Mouse (Mus musculus): ENCODE data around the gene Prox2. TPM values are rescaled to one million over a fixed set of nuclear protein-coding genes. Genes with fewer than 3 reads are reported as not detected.

Prox2 gene
- polyA plus RNA-seq, 1 experiment from 2014 or later, result 3.1 TPM

DNA sequence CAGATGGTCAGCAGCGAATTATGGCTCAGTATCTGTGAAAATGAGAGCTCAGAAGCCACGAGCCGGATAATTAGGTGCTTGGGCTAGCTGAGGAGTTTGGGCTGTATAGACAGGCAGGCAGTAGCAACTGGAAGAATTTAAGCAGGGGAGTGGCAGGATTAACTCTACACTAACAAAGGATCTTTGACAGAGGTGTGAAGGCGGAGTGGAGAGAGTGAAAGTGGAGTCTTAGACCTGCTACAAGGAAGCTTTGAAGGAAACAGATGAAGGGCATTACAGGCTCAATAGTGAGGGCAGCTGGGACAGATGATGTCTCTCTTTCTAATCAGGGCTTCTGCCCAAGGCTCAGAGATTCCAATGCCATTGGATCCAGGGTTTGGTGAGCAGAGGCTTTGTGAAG is 1.1 kb downstream of the Prox2 start:
- Histone ChIP-seq H3K4me2 (no peak overlapping the region), H3K9ac (ENCODE audit: low read depth, low read length) (no peak overlapping the region)
- ATAC-seq (replicated peaks; ENCODE audit: insufficient number of reproducible peaks, low FRiP score, low TSS enrichment), result no peak

DNA sequence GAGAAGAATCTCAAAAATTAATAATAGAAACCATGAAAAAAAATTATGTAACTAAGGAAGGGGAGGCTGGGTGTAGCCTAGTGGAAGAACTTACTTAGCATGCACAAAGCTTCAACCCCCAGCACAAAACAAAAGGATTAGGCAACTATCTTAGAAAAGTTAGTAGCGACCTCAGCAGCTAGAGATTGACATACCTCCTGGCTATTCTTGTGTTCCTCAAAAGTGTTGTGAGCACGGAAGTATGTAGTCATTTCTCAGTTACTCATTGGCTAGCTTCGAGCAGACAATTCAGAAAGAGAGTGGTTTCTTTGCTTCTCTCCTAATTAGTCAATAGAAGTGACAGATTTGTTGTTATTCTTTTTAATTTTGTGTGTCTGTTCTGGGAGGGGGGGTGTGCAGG is 1.9 kb downstream of the Prox2 start:
- peaks cover 26% of the 10 kb centered on the region for H3K4me1 ChIP-seq (ENCODE audit: control insufficient read depth, insufficient read depth, low read length)
- WGBS (ENCODE audit: insufficient replicate concordance), result 73% methylated on average over 3 of the region's 3 CpGs
- H3K27me3 ChIP-seq (ENCODE audit: control insufficient read depth, insufficient read depth, low read length), result no peaks in the 10 kb centered on the region
- H3K4me2 ChIP-seq, result no peak overlapping the region
- no peaks in the 10 kb centered on the region for H3K36me3 ChIP-seq (ENCODE audit: control insufficient read depth, insufficient read depth, low read length)
- no peak for ATAC-seq (replicated peaks; ENCODE audit: insufficient number of reproducible peaks, low FRiP score, low TSS enrichment)
- H3K4me3 ChIP-seq (ENCODE audit: low read depth, low read length), result no peak overlapping the region
- H3K27ac ChIP-seq (ENCODE audit: low read depth, low read length), result no peak overlapping the region
- H3K9me3 ChIP-seq (replicated peaks; ENCODE audit: control insufficient read depth, low read length), result no peaks in the 10 kb centered on the region
- H3K9ac ChIP-seq (ENCODE audit: low read depth, low read length), result no peak overlapping the region

More for the DNA sequence above, 1.1 kb downstream of the Prox2 start:
- Histone ChIP-seq H3K4me1 (ENCODE audit: control insufficient read depth, insufficient read depth, low read length) (peaks cover 26% of the 10 kb centered on the region), H3K9me3 (replicated peaks; ENCODE audit: control insufficient read depth, low read length) (no peaks in the 10 kb centered on the region), H3K27ac (ENCODE audit: low read depth, low read length) (no peak overlapping the region), H3K4me3 (ENCODE audit: low read depth, low read length) (no peak overlapping the region), H3K36me3 (ENCODE audit: control insufficient read depth, insufficient read depth, low read length) (no peaks in the 10 kb centered on the region), H3K27me3 (ENCODE audit: control insufficient read depth, insufficient read depth, low read length) (no peaks in the 10 kb centered on the region)
- WGBS (ENCODE audit: insufficient replicate concordance), result 54% methylated on average over 4 of the region's 4 CpGs

DNA sequence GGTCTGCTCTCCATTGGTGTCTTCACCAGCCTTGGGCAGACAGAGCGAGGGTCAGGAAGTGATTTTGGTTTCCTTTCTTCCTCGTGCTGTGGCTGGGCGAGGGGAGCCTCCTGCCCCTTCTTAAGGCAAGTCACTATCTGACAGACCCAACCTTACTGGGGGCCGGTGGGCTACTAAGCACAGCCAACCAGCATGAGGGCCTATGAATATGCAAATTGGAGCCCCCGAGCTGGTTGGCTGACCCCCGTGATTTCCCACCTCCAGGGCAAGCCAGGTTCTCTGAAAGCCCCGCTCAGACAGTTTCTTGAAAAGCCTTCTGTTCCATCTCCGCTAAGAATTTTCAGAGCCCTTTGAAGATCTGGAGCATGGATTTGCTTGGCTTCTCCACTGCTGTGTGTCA is 4.3 kb downstream of the Prox2 start:
- no peaks in the 10 kb centered on the region for H3K36me3 ChIP-seq (ENCODE audit: control insufficient read depth, insufficient read depth, low read length)
- H3K9me3 ChIP-seq (replicated peaks; ENCODE audit: control insufficient read depth, low read length), result no peaks in the 10 kb centered on the region
- H3K4me2 ChIP-seq, result peak overlapping the region; percentile 60
- peak overlapping the region; percentile 59; the same call in 1 of the 2 replicates for H3K9ac ChIP-seq (ENCODE audit: low read depth, low read length)
- peak overlapping the region; percentile 26 for H3K4me3 ChIP-seq (ENCODE audit: low read depth, low read length)
- H3K27me3 ChIP-seq (ENCODE audit: control insufficient read depth, insufficient read depth, low read length), result no peaks in the 10 kb centered on the region
- H3K27ac ChIP-seq (ENCODE audit: low read depth, low read length), result no peak overlapping the region
- WGBS (ENCODE audit: insufficient replicate concordance), result 2% methylated on average over 8 of the region's 8 CpGs
- no peak for ATAC-seq (replicated peaks; ENCODE audit: insufficient number of reproducible peaks, low FRiP score, low TSS enrichment)
- peaks cover 9% of the 10 kb centered on the region for H3K4me1 ChIP-seq (ENCODE audit: control insufficient read depth, insufficient read depth, low read length)

DNA sequence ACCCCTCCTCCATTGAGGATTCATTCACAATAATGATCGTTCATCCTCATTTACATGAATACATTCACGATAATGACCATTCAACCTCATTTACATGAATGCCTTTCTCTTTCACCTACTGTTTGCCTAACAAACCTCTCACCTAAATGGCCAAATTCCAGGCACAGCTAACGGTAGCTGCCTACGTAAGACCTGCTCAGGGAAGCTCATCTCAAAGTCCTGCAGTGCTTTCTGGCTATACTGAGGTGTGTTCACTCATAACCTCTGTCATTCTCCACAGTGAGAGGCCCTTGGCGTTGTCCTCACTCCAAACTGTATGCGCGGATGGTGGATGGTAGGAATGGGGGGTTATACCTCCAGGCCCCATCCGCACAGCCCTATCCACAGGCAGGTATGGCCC is 5.8 kb downstream of the Prox2 start:
- Histone ChIP-seq H3K27me3 (ENCODE audit: control insufficient read depth, insufficient read depth, low read length) (no peaks in the 10 kb centered on the region), H3K4me3 (ENCODE audit: low read depth, low read length) (no peak overlapping the region), H3K9me3 (replicated peaks; ENCODE audit: control insufficient read depth, low read length) (no peaks in the 10 kb centered on the region), H3K4me2 (no peak overlapping the region), H3K4me1 (ENCODE audit: control insufficient read depth, insufficient read depth, low read length) (peaks cover 6% of the 10 kb centered on the region), H3K27ac (ENCODE audit: low read depth, low read length) (no peak overlapping the region), H3K9ac (ENCODE audit: low read depth, low read length) (no peak overlapping the region), H3K36me3 (ENCODE audit: control insufficient read depth, insufficient read depth, low read length) (no peaks in the 10 kb centered on the region)
- 85% methylated on average over 8 of the region's 8 CpGs for WGBS (ENCODE audit: insufficient replicate concordance)
- no peak for ATAC-seq (replicated peaks; ENCODE audit: insufficient number of reproducible peaks, low FRiP score, low TSS enrichment)

DNA sequence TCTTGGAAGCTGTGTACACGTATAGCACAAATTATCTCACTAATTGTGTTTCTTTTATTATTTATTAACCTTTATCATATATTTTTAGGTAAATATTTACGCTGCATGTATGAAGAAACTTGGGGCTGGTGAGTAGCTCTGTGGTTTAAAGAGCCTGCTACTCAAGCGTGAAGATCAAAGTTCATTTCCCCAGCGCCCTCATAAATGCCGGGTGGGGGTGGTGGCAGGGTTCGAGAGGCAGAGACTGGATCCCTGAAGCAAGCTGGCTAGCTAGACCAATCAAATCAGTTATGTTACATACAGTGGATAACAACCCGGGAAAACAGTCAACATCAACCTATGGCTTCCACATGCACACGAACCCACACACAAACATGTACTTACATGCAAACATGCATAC is 7.5 kb downstream of the Prox2 start:
- no peak for ATAC-seq (replicated peaks; ENCODE audit: insufficient number of reproducible peaks, low FRiP score, low TSS enrichment)
- H3K9ac ChIP-seq (ENCODE audit: low read depth, low read length), result no peak overlapping the region
- no peak overlapping the region for H3K4me3 ChIP-seq (ENCODE audit: low read depth, low read length)
- H3K4me1 ChIP-seq (ENCODE audit: control insufficient read depth, insufficient read depth, low read length), result peaks cover 3% of the 10 kb centered on the region; the same call in 1 of the 2 replicates
- H3K36me3 ChIP-seq (ENCODE audit: control insufficient read depth, insufficient read depth, low read length), result no peaks in the 10 kb centered on the region
- H3K27ac ChIP-seq (ENCODE audit: low read depth, low read length), result no peak overlapping the region
- H3K27me3 ChIP-seq (ENCODE audit: control insufficient read depth, insufficient read depth, low read length), result no peaks in the 10 kb centered on the region
- 83% methylated on average over 8 of the region's 8 CpGs for WGBS (ENCODE audit: insufficient replicate concordance)
- no peaks in the 10 kb centered on the region for H3K9me3 ChIP-seq (replicated peaks; ENCODE audit: control insufficient read depth, low read length)
- no peak overlapping the region for H3K4me2 ChIP-seq

DNA sequence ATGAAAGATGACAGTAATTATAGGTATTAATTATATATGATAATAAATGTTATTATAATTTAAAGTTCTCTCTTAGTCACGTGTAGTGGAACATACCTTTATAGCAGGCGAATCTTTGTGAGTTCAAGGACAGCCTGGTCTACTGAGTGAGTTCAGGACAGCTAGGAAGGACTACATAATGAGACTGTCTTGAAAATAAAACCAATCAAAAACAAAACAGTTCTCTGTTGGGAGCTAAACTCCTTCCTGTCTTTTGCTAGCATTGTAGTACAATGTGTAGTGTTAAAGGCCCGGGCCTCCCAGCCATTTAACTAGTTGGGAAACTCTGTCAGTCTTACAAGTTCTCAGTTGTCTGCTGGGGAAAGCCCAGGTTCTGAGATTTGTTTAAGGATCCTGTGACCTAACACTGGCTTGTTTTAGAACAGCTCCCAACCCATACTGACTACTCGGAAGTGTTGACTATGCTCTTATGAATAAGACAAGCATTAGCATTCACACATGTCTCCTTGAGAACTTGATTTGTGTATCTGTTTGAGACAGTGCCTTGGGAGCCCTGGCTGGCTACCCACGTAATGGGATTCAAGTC is 8.9 kb downstream of the Prox2 start:
- no peaks in the 10 kb centered on the region for H3K27me3 ChIP-seq (ENCODE audit: control insufficient read depth, insufficient read depth, low read length)
- no peak overlapping the region for H3K4me2 ChIP-seq
- peaks cover 2% of the 10 kb centered on the region; the same call in 1 of the 2 replicates for H3K4me1 ChIP-seq (ENCODE audit: control insufficient read depth, insufficient read depth, low read length)
- no peaks in the 10 kb centered on the region for H3K9me3 ChIP-seq (replicated peaks; ENCODE audit: control insufficient read depth, low read length)
- WGBS (ENCODE audit: insufficient replicate concordance), result 72% methylated on average over 5 of the region's 5 CpGs
- no peak overlapping the region for H3K4me3 ChIP-seq (ENCODE audit: low read depth, low read length)
- H3K36me3 ChIP-seq (ENCODE audit: control insufficient read depth, insufficient read depth, low read length), result no peaks in the 10 kb centered on the region
- no peak overlapping the region for H3K27ac ChIP-seq (ENCODE audit: low read depth, low read length)
- no peak overlapping the region for H3K9ac ChIP-seq (ENCODE audit: low read depth, low read length)
- no peak for ATAC-seq (replicated peaks; ENCODE audit: insufficient number of reproducible peaks, low FRiP score, low TSS enrichment)

DNA sequence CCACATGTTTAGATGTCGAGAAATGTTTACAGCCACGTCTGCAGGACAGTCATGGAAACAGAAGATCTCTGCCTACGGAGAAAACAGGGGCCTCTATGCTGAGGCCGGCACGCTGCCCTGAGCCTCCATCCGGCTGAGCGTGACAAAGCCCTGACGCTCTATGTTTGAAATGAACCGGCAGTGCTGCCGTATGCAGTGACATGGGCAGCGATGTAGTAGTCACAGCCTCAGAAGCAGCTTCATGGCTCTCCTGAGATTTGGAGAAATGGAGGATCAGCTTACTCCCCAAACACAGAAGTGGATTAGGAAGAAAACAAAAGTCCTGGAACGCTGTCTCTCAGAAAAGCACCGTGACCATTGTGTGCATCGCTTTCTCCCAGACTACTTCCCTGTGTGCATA is 9.6 kb downstream of the Prox2 start:
- WGBS (ENCODE audit: insufficient replicate concordance), result 78% methylated on average over 14 of the region's 14 CpGs
- Histone ChIP-seq H3K9me3 (replicated peaks; ENCODE audit: control insufficient read depth, low read length) (no peaks in the 10 kb centered on the region), H3K36me3 (ENCODE audit: control insufficient read depth, insufficient read depth, low read length) (no peaks in the 10 kb centered on the region), H3K4me3 (ENCODE audit: low read depth, low read length) (no peak overlapping the region), H3K4me2 (no peak overlapping the region), H3K27ac (ENCODE audit: low read depth, low read length) (no peak overlapping the region), H3K4me1 (ENCODE audit: control insufficient read depth, insufficient read depth, low read length) (no peaks in the 10 kb centered on the region), H3K27me3 (ENCODE audit: control insufficient read depth, insufficient read depth, low read length) (no peaks in the 10 kb centered on the region), H3K9ac (ENCODE audit: low read depth, low read length) (no peak overlapping the region)
- no peak for ATAC-seq (replicated peaks; ENCODE audit: insufficient number of reproducible peaks, low FRiP score, low TSS enrichment)

DNA sequence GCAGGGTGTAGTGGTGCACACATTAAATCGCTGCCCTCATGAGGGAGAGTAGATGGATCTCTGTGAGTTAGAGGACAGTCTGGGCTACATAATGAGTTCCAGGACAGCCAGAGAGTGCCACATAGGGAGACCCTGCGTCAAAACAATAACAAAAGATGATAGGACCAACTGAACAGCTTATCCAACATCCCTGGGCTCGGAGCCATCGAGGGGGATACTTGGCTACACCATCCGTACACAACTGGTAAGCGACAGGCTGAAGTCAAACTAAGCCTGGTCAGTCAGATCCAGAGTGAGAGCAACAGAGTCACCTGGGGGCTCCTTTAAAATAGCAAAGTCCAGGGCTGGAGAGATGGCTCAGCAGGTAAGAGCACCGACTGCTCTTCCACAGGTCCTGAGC is 14.7 kb downstream of the Prox2 start:
- H3K4me1 ChIP-seq (ENCODE audit: control insufficient read depth, insufficient read depth, low read length), result no peaks in the 10 kb centered on the region
- ATAC-seq (replicated peaks; ENCODE audit: insufficient number of reproducible peaks, low FRiP score, low TSS enrichment), result no peak
- H3K4me3 ChIP-seq (ENCODE audit: low read depth, low read length), result no peak overlapping the region
- WGBS (ENCODE audit: insufficient replicate concordance), result 84% methylated on average over 7 of the region's 7 CpGs
- no peak overlapping the region for H3K27ac ChIP-seq (ENCODE audit: low read depth, low read length)
- H3K36me3 ChIP-seq (ENCODE audit: control insufficient read depth, insufficient read depth, low read length), result no peaks in the 10 kb centered on the region
- H3K27me3 ChIP-seq (ENCODE audit: control insufficient read depth, insufficient read depth, low read length), result no peaks in the 10 kb centered on the region
- no peak overlapping the region for H3K4me2 ChIP-seq
- no peak overlapping the region for H3K9ac ChIP-seq (ENCODE audit: low read depth, low read length)
- H3K9me3 ChIP-seq (replicated peaks; ENCODE audit: control insufficient read depth, low read length), result no peaks in the 10 kb centered on the region

DNA sequence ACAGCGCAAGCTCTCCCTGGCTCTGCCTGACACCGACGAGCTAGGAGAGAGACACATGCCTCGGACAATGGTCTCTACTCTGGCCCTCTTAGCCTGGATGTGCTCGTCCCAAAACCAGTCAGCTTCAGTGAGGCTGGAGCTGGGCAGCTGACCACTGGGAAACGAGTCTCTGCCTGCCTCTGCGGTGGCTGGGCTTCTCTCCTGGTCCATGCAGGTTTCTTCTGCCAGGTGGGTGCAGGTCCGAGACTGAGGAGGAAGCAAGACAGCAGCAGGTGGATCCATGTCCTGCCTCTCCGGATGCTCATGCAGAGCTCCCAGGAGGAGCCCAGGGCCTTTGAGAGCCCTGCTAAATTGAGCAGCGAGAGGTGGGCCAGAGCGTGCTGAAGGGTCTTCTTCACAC is 15.4 kb downstream of the Prox2 start:
- Histone ChIP-seq H3K4me1 (ENCODE audit: control insufficient read depth, insufficient read depth, low read length) (no peaks in the 10 kb centered on the region; the same call in 1 of the 2 replicates), H3K27ac (ENCODE audit: low read depth, low read length) (no peak overlapping the region), H3K36me3 (ENCODE audit: control insufficient read depth, insufficient read depth, low read length) (no peaks in the 10 kb centered on the region), H3K4me3 (ENCODE audit: low read depth, low read length) (no peak overlapping the region), H3K27me3 (ENCODE audit: control insufficient read depth, insufficient read depth, low read length) (no peaks in the 10 kb centered on the region), H3K9me3 (replicated peaks; ENCODE audit: control insufficient read depth, low read length) (no peaks in the 10 kb centered on the region), H3K4me2 (no peak overlapping the region), H3K9ac (ENCODE audit: low read depth, low read length) (no peak overlapping the region)
- no peak for ATAC-seq (replicated peaks; ENCODE audit: insufficient number of reproducible peaks, low FRiP score, low TSS enrichment)
- 82% methylated on average over 11 of the region's 11 CpGs for WGBS (ENCODE audit: insufficient replicate concordance)
